Mouse (Mus musculus): ENCODE measurements around the gene Mki67. TPM values are rescaled to one million over a fixed set of nuclear protein-coding genes. Genes with fewer than 3 reads are reported as not detected.

Mki67 gene
- polyA plus RNA-seq (2016; fragmentation: Nextera tagmentation; extraction: Ambion mirVana): 47.3 and 50.5 TPM in 2 replicates

GRCm38 (mm10) chr7:135715642-135716444 is at the start of gene Mki67:
TSS of gene Mki67 (minus strand) at chr7:135716361.
- H3K4me3 ChIP-seq: peak within 1 kb of the TSS; percentile 88
- H3K4me2 ChIP-seq (replicated peaks): peak within 1 kb of the TSS; percentile 68
- under 1% methylated on average over 66 of the region's 82 CpGs for WGBS
- no peaks in the 10 kb centered on the region for H3K36me3 ChIP-seq
- H3K9ac ChIP-seq: peak within 1 kb of the TSS; percentile 82
- peak; percentile 71; the same call in 1 of the 2 replicates for ATAC-seq (ENCODE audit: insufficient number of reproducible peaks, insufficient read depth, low FRiP score, low TSS enrichment)
- no peaks in the 10 kb centered on the region for H3K9me3 ChIP-seq
- no peaks in the 10 kb centered on the region for H3K27me3 ChIP-seq
- H3K27ac ChIP-seq: peak within 1 kb of the TSS; percentile 74
- peaks cover 19% of the 10 kb centered on the region for H3K4me1 ChIP-seq

DNA sequence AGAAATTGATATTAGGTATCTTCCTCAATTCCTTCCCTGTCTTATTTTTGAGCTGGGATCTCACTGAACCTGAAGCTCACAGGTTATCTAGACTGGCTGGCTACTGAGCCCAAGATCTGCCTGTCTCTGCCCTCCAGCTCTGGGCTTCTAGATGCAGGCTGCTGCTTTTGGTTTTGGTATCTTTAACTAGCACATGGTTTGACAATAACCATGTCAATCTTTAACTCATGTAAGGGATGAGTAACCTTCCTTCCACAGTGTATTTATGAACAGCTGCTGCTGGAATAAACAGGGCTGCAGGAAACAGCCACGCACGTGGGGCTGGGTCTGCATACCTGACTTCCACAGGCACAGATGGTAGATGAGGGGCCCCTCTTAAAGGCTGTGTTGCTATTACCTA is 47.1 kb upstream of the Mki67 start:
- H3K27ac ChIP-seq: no peak overlapping the region
- H3K9me3 ChIP-seq: no peaks in the 10 kb centered on the region
- H3K4me2 ChIP-seq (replicated peaks): no peak overlapping the region
- ATAC-seq (ENCODE audit: insufficient number of reproducible peaks, insufficient read depth, low FRiP score, low TSS enrichment): no peak
- H3K4me3 ChIP-seq: no peak overlapping the region
- H3K27me3 ChIP-seq: no peaks in the 10 kb centered on the region
- WGBS: 63% methylated on average over 2 of the region's 2 CpGs
- no peaks in the 10 kb centered on the region for H3K36me3 ChIP-seq
- H3K9ac ChIP-seq: no peak overlapping the region
- no peaks in the 10 kb centered on the region for H3K4me1 ChIP-seq

- no peak overlapping the region for H3K4me3 ChIP-seq
- H3K9ac ChIP-seq: no peak overlapping the region
- ATAC-seq (ENCODE audit: insufficient number of reproducible peaks, insufficient read depth, low FRiP score, low TSS enrichment): no peak
- no peaks in the 10 kb centered on the region for H3K9me3 ChIP-seq
- 82% methylated on average over 12 of the region's 12 CpGs for WGBS
- no peaks in the 10 kb centered on the region for H3K27me3 ChIP-seq
- no peak overlapping the region for H3K27ac ChIP-seq
- no peaks in the 10 kb centered on the region for H3K36me3 ChIP-seq
- H3K4me1 ChIP-seq: no peaks in the 10 kb centered on the region
- H3K4me2 ChIP-seq (replicated peaks): no peak overlapping the region
Observed at GRCm38 (mm10) chr7:135758754-135759510, 42.8 kb upstream of the Mki67 start.

- H3K27me3 ChIP-seq: no peaks in the 10 kb centered on the region
- H3K9ac ChIP-seq: no peak overlapping the region
- WGBS: 74% methylated on average over 4 of the region's 4 CpGs
- H3K36me3 ChIP-seq: no peaks in the 10 kb centered on the region
- no peak overlapping the region for H3K4me2 ChIP-seq (replicated peaks)
- no peak overlapping the region for H3K27ac ChIP-seq
- H3K4me1 ChIP-seq: no peaks in the 10 kb centered on the region
- H3K4me3 ChIP-seq: no peak overlapping the region
- H3K9me3 ChIP-seq: no peaks in the 10 kb centered on the region
- no peak for ATAC-seq (ENCODE audit: insufficient number of reproducible peaks, insufficient read depth, low FRiP score, low TSS enrichment)
Observed at GRCm38 (mm10) chr7:135758171-135758570, 42.0 kb upstream of the Mki67 start.

DNA sequence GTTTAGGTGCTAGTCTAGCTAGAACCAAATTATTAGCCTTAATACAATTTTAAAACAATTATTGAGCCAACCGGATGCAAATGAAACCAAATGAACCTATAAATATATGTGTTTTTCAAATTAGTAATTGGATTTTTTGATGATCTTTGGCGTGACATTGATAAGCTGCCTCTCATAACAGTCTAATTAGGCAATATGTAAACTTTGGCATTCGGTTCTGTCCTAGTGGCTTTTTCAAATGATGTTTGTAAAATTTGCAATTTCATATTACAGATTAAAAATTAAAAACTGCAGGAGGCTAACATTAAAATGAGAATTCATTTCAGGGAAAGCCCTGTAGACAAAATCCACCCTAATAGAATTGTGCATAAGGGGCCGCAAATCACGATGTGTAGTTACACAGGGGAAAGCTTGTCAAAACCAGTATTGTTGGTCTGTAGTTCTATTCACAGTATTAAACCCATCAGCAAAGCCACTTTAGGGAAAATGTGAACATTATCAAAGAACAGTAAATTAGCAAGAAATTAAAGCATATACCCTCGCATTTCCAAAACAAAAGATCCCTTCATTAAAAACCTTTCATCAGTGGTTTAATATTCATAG is 40.9 kb upstream of the Mki67 start:
- ATAC-seq (ENCODE audit: insufficient number of reproducible peaks, insufficient read depth, low FRiP score, low TSS enrichment): no peak
- WGBS: 84% methylated on average over 6 of the region's 6 CpGs
- H3K27ac ChIP-seq: no peak overlapping the region

GRCm38 (mm10) chr7:135748986-135749385 is 32.8 kb upstream of the Mki67 start:
- 0 out of 2 replicates have a peak, but pooled peaks have one; percentile 28 for ATAC-seq (ENCODE audit: insufficient number of reproducible peaks, insufficient read depth, low FRiP score, low TSS enrichment)

More for the DNA sequence above, 40.9 kb upstream of the Mki67 start:
- Histone ChIP-seq H3K9ac (no peak overlapping the region), H3K4me1 (no peaks in the 10 kb centered on the region), H3K9me3 (no peaks in the 10 kb centered on the region), H3K27me3 (no peaks in the 10 kb centered on the region), H3K4me3 (no peak overlapping the region), H3K36me3 (no peaks in the 10 kb centered on the region), H3K4me2 (replicated peaks) (no peak overlapping the region)

DNA sequence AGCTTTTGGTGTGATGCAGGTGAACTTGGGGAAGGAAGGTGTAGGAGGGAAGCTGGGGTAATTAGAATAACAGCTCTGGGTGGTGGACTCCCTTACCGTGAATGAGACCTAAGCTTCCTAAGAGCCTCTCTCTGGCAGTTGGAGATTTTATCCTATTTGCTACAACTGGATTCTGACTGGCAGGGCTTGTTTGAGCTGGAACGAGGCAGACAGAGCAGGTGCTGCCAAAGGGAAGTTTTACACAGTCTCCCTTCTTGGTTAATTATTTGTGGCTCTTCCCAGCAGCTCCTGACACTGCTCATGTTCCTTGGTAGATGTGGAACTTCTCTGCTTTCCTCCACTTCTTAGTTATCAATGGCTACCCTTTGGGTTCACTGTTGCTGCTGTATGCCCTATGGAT is 30.9 kb upstream of the Mki67 start:
- Histone ChIP-seq H3K27me3 (no peaks in the 10 kb centered on the region; the same call in 1 of the 2 replicates), H3K36me3 (no peaks in the 10 kb centered on the region), H3K4me2 (replicated peaks) (no peak overlapping the region), H3K4me3 (no peak overlapping the region), H3K9me3 (peaks cover 2% of the 10 kb centered on the region; the same call in 1 of the 2 replicates), H3K27ac (no peak overlapping the region), H3K4me1 (no peaks in the 10 kb centered on the region), H3K9ac (no peak overlapping the region)
- 49% methylated on average over 2 of the region's 2 CpGs for WGBS
- no peak for ATAC-seq (ENCODE audit: insufficient number of reproducible peaks, insufficient read depth, low FRiP score, low TSS enrichment)

More at GRCm38 (mm10) chr7:135748986-135749385, 32.8 kb upstream of the Mki67 start:
- Histone ChIP-seq H3K4me2 (replicated peaks) (no peak overlapping the region), H3K27me3 (no peaks in the 10 kb centered on the region; the same call in 1 of the 2 replicates), H3K9ac (no peak overlapping the region), H3K9me3 (no peaks in the 10 kb centered on the region), H3K27ac (no peak overlapping the region), H3K4me3 (no peak overlapping the region), H3K4me1 (no peaks in the 10 kb centered on the region), H3K36me3 (no peaks in the 10 kb centered on the region)
- WGBS: 61% methylated on average over 6 of the region's 6 CpGs

DNA sequence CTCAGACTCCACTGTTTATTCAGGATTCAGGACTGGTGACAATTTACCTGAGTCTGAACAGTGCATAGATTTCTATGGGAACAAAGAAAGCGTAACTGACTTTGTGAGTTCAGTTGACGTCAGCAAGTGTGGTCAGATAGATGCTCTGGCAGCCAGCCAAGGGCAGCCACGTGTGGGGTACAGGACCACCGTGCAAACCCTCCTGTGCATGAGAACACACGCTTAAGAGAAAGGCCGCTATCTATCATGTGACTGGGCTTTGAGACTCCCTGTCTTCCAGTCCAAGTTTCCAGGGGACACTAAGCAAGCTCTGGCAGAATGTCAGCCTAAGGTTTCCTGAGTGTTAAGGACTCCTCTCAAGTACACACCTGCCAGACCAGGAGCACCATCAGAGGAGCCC is 30.4 kb upstream of the Mki67 start:
- Histone ChIP-seq H3K27me3 (no peaks in the 10 kb centered on the region; the same call in 1 of the 2 replicates), H3K9me3 (peaks cover 6% of the 10 kb centered on the region; the same call in 1 of the 2 replicates), H3K27ac (no peak overlapping the region), H3K36me3 (no peaks in the 10 kb centered on the region), H3K4me1 (no peaks in the 10 kb centered on the region), H3K4me3 (no peak overlapping the region), H3K9ac (no peak overlapping the region), H3K4me2 (replicated peaks) (no peak overlapping the region)
- 65% methylated on average over 6 of the region's 6 CpGs for WGBS
- ATAC-seq (ENCODE audit: insufficient number of reproducible peaks, insufficient read depth, low FRiP score, low TSS enrichment): no peak

GRCm38 (mm10) chr7:135745091-135745490 is 28.9 kb upstream of the Mki67 start:
- peaks cover 6% of the 10 kb centered on the region; the same call in 1 of the 2 replicates for H3K9me3 ChIP-seq
- no peaks in the 10 kb centered on the region for H3K36me3 ChIP-seq
- H3K27me3 ChIP-seq: no peaks in the 10 kb centered on the region; the same call in 1 of the 2 replicates
- H3K4me3 ChIP-seq: no peak overlapping the region
- H3K4me1 ChIP-seq: 0 out of 2 replicates have a peak, but pooled peaks cover 5% of the 10 kb centered on the region
- H3K4me2 ChIP-seq (replicated peaks): no peak overlapping the region
- 63% methylated on average over 2 of the region's 2 CpGs for WGBS
- no peak overlapping the region for H3K9ac ChIP-seq
- H3K27ac ChIP-seq: no peak overlapping the region
- no peak for ATAC-seq (ENCODE audit: insufficient number of reproducible peaks, insufficient read depth, low FRiP score, low TSS enrichment)

GRCm38 (mm10) chr7:135740453-135740852 is 24.3 kb upstream of the Mki67 start:
- H3K36me3 ChIP-seq: no peaks in the 10 kb centered on the region
- no peaks in the 10 kb centered on the region; the same call in 1 of the 2 replicates for H3K27me3 ChIP-seq
- H3K4me1 ChIP-seq: peaks cover 11% of the 10 kb centered on the region
- no peak overlapping the region for H3K4me2 ChIP-seq (replicated peaks)
- H3K27ac ChIP-seq: no peak overlapping the region
- ATAC-seq (ENCODE audit: insufficient number of reproducible peaks, insufficient read depth, low FRiP score, low TSS enrichment): no peak
- no peak overlapping the region for H3K9ac ChIP-seq
- 30% methylated on average over 3 of the region's 3 CpGs for WGBS
- peaks cover 6% of the 10 kb centered on the region; the same call in 1 of the 2 replicates for H3K9me3 ChIP-seq
- no peak overlapping the region for H3K4me3 ChIP-seq

- Histone ChIP-seq H3K4me2 (replicated peaks) (no peak overlapping the region), H3K9me3 (no peaks in the 10 kb centered on the region), H3K4me3 (no peak overlapping the region), H3K9ac (no peak overlapping the region), H3K27me3 (no peaks in the 10 kb centered on the region), H3K27ac (no peak overlapping the region), H3K36me3 (no peaks in the 10 kb centered on the region), H3K4me1 (peaks cover 18% of the 10 kb centered on the region)
- 42% methylated on average over 3 of the region's 3 CpGs for WGBS
- peak; percentile 43; the same call in 1 of the 2 replicates for ATAC-seq (ENCODE audit: insufficient number of reproducible peaks, insufficient read depth, low FRiP score, low TSS enrichment)
Observed at GRCm38 (mm10) chr7:135736581-135736886, 20.4 kb upstream of the Mki67 start.

All from embryonic facial prominence, embryonic 12.5 days (tissue).